Mouse (Mus musculus) macrophage (primary cell): ENCODE data around the gene Kcnh1. TPM values are rescaled to one million over a fixed set of nuclear protein-coding genes. Genes with fewer than 3 reads are reported as not detected.

ENCODE experiments used
- H3K27ac ChIP-seq: fragments of 350-480 bp; formaldehyde crosslinking; 2 replicates; pipeline ENCODE4 v1.9.0; 2021
- H3K36me3 ChIP-seq: fragments of 350-480 bp; formaldehyde crosslinking; 2 replicates; pipeline ENCODE4 v1.9.0; 2021; ENCODE audit errors: inconsistent target
- H3K4me3 ChIP-seq: fragments of 350-480 bp; formaldehyde crosslinking; 2 replicates; pipeline ENCODE4 v1.9.0; 2021; ENCODE audit errors: inconsistent target
- H3K79me2 ChIP-seq: fragments of 350-480 bp; formaldehyde crosslinking; 2 replicates; pipeline ENCODE4 v1.9.0; 2021; ENCODE audit errors: inconsistent target
- WGBS: methylation state at CpG from one replicate; pipeline ENCODE4 v1.1.7; 2026; ENCODE audit warnings: inconsistent platforms; ENCODE audit not compliant: missing documents; 5-methylcytosine and 5-hydroxymethylcytosine counted together
- polyA plus RNA-seq: library from polyadenylated mRNA; stranded (reverse); fragments of 250-400 nt; gene quantifications from 3 replicates; pipeline ENCODE4 v1.2.4, GENCODE M21; 2018; ENCODE audit warnings: inconsistent platforms
- total RNA-seq, 78 experiments: library from RNA; depleted of rRNA; stranded (reverse); fragments of 250-400 nt; gene quantifications; 1 replicate in 9 of 78; 2 replicates in 24 of 78; 3 replicates in 43 of 78; 4 replicates in 2 of 78; pipeline ENCODE4 v1.2.4; 2018; ENCODE audit warnings: inconsistent platforms in 56 of 78

Kcnh1 gene
- total RNA-seq (2018; cell fraction: chromatin; rRNA removed): not detected
- total RNA-seq (2018; cell fraction: cytosol; rRNA removed): not detected
- not detected for total RNA-seq (2018; cell fraction: nucleus; rRNA removed)
- not detected in 3 replicates for polyA plus RNA-seq

DNA sequence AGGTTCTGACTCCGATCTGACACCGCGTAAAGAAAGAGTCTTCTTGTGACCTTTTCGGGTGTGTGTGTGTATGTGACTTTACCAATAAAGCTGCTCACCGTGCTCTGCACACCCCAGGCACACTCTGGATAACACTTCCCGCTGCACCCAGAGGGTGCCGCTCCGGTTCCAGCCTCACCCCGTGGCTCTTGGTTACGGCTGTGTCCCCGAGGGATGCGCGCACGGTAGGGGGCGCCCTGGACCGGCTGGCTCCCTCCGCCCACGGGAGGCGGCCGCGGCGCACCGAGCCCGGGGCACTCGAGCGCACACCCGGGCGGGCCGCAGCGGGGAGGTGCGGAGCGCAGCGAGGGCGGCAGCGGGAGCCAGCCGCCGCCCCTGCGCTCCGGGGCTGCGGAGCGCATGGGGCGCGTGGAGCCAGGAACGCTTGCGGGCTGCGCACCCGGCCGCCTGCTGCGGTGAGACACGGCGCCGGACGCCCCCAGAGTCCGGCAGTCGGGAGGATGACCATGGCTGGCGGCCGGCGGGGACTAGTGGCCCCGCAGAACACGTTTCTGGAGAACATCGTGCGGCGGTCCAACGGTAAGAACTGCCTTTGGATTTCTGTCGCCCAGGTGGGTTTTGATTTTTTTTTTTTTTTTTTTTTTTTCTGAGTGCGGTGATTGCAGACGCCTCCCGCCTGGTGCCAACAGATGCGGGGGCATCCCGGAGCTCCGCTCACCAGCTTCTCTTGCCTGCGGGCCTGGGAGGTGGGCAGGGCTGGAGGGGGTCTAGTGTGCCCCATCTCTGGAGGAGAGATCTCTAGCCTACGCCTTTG, at the start of gene Kcnh1:
Gene Kcnh1, plus strand, starts transcription at position 267 of the 814 bp plus-strand sequence.
- WGBS: 5% methylated on average over 73 of the region's 73 CpGs
- no peak within 1 kb of the TSS for H3K4me3 ChIP-seq

DNA sequence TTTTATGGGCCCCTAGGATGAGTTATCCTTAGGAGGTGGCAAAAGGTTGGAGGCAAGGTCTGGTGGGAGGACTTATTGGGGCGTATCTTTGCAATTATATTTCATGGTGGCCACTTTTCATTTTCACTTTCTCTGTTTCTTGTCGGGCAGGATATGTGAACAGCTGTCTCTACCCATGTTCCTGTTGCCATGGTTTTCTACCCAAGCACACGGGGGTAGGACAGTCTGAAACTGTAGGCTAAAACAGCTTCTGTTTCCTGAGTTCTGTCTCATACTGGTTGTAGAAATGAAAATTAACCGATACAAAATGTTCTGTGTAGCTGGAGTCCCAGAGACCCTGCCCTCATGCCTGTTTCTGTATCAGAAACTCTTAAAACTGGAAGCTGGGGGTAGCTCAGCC, 39.4 kb upstream of the Kcnh1 start:
- H3K79me2 ChIP-seq: no peaks in the 10 kb centered on the region
- H3K27ac ChIP-seq: no peak overlapping the region
- 34% methylated on average over 4 of the region's 4 CpGs for whole genome bisulfite sequencing
- H3K36me3 ChIP-seq: no peaks in the 10 kb centered on the region
- H3K4me3 ChIP-seq: no peak overlapping the region

More for the DNA sequence above, at the start of gene Kcnh1:
- Histone ChIP-seq H3K79me2 (no peaks in the 10 kb centered on the region), H3K36me3 (no peaks in the 10 kb centered on the region), H3K27ac (no peak within 1 kb of the TSS)

DNA sequence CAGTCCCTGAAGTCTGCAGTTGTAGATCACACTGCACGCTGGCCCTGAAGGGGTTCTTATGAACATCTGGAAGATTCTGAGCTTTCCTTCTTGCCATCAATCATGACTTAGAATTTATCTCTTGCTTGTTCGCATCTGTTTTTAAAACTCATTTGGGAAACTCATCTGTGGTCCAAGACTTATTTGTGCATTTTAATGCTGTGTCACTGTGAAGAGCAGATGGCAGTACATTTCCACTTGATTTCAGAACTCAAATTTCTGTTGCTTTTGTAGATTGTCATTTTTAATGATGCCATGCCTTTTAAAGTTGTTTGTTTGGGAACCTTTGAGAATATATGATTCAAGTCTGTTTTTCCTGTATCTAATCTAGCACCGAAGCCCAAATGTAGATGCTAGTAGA, 19.1 kb upstream of the Kcnh1 start:
- Histone ChIP-seq H3K79me2 (no peaks in the 10 kb centered on the region), H3K27ac (no peak overlapping the region), H3K36me3 (no peaks in the 10 kb centered on the region), H3K4me3 (no peak overlapping the region)
- 92% methylated on average over 3 of the region's 3 CpGs for WGBS

DNA sequence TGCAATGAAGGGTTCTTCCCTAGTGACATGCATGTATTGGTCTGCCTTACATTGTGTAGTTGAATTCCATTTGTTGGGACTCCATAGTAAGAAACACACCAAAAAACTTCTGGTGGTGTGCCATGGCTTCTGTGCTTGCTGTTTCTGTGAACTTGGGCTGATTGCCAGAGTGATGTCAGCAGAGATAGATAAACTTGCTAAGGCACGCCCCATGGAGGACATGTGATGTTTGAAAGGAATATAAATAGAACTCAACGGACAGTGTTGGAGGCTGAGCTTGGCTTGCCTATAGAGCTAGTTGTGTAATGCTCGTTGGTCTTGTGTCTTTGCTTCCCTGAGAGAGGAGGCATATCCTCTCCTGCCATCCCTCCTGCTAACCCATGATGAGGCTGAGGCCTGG, 10.7 kb upstream of the Kcnh1 start:
- WGBS: 71% methylated on average over 3 of the region's 3 CpGs
- no peak overlapping the region for H3K4me3 ChIP-seq
- H3K27ac ChIP-seq: no peak overlapping the region
- H3K79me2 ChIP-seq: no peaks in the 10 kb centered on the region
- no peaks in the 10 kb centered on the region for H3K36me3 ChIP-seq

DNA sequence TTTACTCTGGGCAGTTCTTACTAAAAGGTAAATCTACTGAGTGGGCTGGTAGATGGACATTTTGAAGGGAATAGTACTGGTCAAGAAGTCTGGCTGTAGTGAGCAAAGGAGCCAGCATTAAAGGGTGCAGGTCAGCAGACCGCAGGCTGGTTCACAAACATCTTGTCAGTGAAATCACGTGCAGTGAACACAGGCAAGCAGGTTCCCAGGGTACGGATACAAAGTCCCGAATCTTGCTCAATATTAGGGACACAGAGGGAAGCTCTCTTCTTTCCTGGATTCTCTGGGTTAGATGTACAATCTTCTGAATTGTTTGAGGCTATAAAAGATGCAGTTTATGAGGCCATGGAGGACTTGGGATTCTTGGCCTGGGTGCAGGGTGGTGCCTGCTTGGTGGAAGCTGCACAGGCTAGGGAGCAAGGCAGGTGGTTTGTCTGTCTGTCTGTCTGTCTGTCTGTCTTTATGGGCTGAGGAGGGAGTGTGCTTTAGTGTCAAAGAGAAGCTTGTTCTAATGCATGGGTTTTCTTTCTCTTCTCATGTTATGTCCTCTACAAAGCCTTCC, 8.8 kb upstream of the Kcnh1 start:
- Histone ChIP-seq H3K27ac (no peak overlapping the region), H3K4me3 (no peak overlapping the region), H3K79me2 (no peaks in the 10 kb centered on the region), H3K36me3 (no peaks in the 10 kb centered on the region)
- 82% methylated on average over 4 of the region's 4 CpGs for WGBS

DNA sequence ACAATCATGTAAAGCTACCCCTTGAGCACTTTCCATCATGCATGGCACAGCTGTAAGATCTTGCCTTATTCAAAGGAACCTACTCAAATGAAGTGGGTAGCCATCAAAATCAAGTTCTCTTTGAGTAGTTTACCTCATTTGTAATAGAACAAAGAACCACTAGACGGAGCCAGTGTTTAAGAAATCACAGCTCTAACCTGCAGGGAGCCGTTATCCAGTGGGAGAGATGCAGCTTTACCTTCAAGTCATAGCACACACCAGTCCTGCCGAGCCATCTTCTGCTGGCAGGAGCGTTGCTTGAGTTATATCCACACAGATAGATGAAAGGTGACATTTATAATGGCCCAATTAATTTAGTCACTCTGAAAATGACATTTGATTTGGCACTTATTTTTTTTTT, 1.5 kb upstream of the Kcnh1 start:
- H3K4me3 ChIP-seq: no peak overlapping the region
- WGBS: 19% methylated on average over 4 of the region's 4 CpGs
- no peak overlapping the region for H3K27ac ChIP-seq
- H3K79me2 ChIP-seq: no peaks in the 10 kb centered on the region
- H3K36me3 ChIP-seq: no peaks in the 10 kb centered on the region

DNA sequence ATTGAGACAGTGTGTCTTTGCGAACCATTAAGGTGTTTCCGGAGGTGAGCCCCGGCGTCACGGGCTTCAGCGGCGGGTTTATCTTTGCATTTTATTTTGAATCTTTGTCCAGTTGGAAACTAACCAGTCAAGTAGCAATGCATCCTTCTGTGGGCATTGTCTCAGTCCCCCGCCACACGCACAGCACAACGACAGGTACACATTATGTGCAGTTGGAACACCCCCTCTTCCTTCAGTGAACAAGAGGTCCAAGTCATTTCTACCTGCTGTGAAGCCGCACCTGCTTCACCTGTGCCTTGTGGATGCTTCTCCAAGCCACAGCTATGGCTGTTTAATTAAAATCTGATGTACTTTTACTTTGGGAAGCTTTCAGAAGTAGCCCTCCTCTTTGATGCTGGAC, 803 bp upstream of the Kcnh1 start:
- H3K27ac ChIP-seq: no peak overlapping the region
- no peaks in the 10 kb centered on the region for H3K79me2 ChIP-seq
- WGBS: 86% methylated on average over 11 of the region's 11 CpGs

DNA sequence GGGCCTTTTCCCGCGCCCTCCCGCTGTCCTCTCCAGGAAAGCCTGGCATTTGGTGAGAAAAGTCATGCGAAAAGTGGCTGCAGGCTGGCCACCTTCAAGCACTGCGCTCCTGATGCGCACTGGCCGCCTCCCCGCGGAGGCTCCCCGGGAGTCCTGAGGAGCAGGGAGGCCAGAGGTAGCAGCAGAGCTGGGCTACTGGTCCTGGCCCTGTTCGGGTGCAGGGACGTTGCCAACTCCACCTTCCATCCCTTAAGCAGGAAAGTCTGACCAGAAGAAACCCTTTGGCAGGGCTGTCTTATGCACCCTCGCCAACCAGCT, 707 bp downstream of the Kcnh1 start:
- H3K79me2 ChIP-seq: no peaks in the 10 kb centered on the region
- no peak overlapping the region for H3K27ac ChIP-seq
- H3K36me3 ChIP-seq: no peaks in the 10 kb centered on the region
- 13% methylated on average over 13 of the region's 13 CpGs for WGBS
- no peak overlapping the region for H3K4me3 ChIP-seq

More for the DNA sequence above, 803 bp upstream of the Kcnh1 start:
- Histone ChIP-seq H3K36me3 (no peaks in the 10 kb centered on the region), H3K4me3 (no peak overlapping the region)

DNA sequence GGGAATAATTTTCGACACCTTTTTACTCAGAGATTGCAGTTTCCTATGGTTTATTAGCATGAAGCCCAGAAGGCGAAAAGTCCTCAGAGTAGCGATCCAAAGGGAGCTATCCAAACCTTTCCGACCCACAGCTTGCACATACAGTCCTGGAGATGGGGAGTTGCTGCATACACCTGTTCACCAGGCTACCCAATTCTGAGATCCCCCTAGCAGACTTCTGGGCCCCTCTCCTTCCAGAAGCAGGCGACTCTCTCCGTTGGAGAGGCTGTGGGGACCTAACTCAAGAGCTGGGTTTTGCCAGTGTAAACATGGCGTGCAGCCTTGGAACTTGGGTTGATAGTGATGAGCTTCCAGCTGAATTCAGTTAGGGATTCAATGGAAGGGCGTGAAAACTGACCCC, 1.3 kb downstream of the Kcnh1 start:
- H3K4me3 ChIP-seq: no peak overlapping the region
- H3K36me3 ChIP-seq: no peaks in the 10 kb centered on the region
- H3K27ac ChIP-seq: no peak overlapping the region
- 68% methylated on average over 8 of the region's 8 CpGs for WGBS
- H3K79me2 ChIP-seq: no peaks in the 10 kb centered on the region

DNA sequence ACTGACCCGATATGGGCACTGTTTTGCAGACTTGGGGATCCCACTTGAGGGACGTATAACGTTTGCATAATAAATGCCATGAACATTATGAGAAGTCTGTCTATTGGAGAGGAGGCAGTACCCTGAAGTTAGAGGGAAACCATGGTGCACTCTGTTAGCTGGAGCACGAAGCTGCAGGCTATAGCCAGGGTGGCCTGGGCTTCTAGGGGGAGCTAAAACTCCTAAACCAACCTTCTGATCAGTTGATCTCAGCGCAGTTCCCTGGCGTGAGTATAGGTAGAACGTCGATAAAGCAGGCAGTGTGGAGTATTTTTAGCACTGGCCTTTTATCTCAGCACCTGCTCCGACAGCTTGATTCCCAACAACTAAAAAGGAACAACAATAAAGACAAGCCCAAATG, 2.1 kb downstream of the Kcnh1 start:
- Histone ChIP-seq H3K36me3 (no peaks in the 10 kb centered on the region), H3K27ac (no peak overlapping the region), H3K79me2 (no peaks in the 10 kb centered on the region), H3K4me3 (no peak overlapping the region)
- WGBS: 76% methylated on average over 9 of the region's 9 CpGs

DNA sequence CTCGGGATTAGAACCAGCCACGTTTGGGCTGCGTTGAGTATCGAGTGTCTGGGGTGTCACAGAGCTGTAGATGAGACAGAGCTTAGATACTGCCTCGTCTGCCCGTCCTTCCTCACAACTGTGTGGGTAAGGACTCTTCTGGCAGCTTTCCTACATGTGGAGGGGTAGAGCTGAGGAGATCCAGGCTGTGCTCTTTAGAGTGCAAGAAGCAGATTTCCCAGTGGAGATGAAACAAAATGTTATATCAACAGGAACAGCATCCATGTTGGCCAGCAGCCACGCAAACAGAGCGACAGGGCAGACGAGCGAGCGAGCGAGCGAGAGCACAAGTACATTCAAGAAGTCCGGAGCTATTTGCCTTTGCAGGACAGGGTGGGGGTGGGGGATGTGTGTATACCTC, 3.1 kb downstream of the Kcnh1 start:
- 89% methylated on average over 14 of the region's 14 CpGs for WGBS
- H3K36me3 ChIP-seq: no peaks in the 10 kb centered on the region
- no peak overlapping the region for H3K4me3 ChIP-seq
- H3K79me2 ChIP-seq: no peaks in the 10 kb centered on the region
- H3K27ac ChIP-seq: no peak overlapping the region

DNA sequence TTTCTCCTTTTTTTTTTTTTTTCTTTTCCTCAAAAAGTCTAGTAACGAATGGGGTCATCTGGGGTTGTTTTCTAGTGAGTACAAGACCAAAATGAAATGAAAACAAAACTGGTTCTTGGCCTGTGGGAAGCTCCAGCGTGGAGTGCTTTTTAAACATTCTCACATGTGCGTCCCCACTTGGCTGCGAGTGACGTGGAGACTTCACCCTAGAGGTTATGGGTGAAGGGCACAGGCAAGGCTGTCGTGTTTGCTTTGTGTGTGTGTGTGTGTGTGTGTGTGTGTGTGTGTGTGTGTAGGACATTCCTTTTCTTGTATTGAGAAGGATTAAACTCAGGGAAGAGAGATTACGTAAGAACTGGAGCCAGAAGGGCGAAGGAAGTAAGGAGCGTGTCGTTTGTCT, 6.9 kb downstream of the Kcnh1 start:
- no peaks in the 10 kb centered on the region for H3K36me3 ChIP-seq
- H3K79me2 ChIP-seq: no peaks in the 10 kb centered on the region
- H3K4me3 ChIP-seq: no peak overlapping the region
- H3K27ac ChIP-seq: no peak overlapping the region
- WGBS: 66% methylated on average over 10 of the region's 10 CpGs

DNA sequence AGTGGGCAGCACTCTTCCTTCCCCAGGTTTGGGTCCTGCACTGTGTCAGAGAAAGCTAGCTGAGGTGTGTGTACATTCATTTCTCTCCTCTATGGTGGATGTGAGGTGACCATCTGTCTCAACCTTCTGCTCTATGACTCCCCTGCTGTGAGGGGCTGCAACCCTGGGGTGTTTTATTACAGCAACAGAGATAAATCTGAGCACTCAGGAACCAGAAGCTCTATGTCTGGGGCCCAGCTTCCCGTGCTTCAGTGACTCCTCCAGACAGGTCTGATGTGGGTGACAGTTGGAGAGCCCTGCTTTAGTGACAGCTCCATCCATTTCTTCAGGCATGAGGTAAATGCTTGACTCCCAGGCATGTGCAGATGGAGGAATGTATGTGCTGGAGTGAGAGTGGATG, 12.4 kb downstream of the Kcnh1 start:
- WGBS: 22% methylated on average over 1 of the region's 1 CpGs
- Histone ChIP-seq H3K79me2 (no peaks in the 10 kb centered on the region), H3K36me3 (no peaks in the 10 kb centered on the region), H3K27ac (no peak overlapping the region), H3K4me3 (no peak overlapping the region)

DNA sequence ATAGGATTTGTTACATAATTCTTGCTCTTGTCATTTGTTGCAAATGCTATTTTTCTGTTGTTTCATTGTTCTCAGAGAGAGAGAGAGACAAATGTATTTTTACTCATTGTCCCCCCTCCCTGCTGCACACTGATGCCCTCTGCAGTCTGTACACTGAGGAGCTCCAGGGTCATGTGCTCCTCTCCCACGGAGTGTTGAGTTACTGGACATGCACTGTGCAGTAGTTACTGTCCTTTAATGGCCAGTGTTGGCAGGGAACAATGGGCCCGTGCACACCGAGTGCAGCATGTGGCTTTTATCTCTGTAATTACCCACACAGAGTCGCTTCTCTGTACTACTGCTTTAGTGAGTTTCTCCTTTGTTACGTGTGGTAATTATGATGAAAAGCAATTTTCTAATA, 17.4 kb downstream of the Kcnh1 start:
- no peaks in the 10 kb centered on the region for H3K79me2 ChIP-seq
- H3K4me3 ChIP-seq: no peak overlapping the region
- WGBS: 78% methylated on average over 5 of the region's 5 CpGs
- no peaks in the 10 kb centered on the region for H3K36me3 ChIP-seq
- no peak overlapping the region for H3K27ac ChIP-seq

DNA sequence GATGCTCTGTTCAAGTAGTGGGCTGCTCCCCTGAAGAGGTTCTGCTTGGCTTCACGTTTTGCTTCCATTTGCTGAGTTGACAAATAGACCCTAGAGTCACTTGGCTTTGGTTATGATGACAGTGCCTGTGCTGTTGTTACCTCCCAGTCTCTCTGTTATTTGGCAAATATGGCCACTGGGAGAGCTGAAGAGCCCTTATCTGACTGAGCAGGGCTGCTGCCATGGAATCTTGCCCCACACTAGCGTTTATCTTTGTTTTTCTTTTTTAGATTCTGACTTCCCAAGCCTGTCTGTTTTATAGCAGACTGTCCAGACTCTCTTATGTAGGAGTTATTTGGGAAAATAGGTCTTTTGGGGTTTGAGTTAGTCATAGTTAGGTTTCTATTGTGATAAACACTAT, 21.9 kb downstream of the Kcnh1 start:
- 75% methylated on average over 2 of the region's 2 CpGs for WGBS

More for the DNA sequence above, 21.9 kb downstream of the Kcnh1 start:
- H3K4me3 ChIP-seq: no peak overlapping the region
- H3K79me2 ChIP-seq: no peaks in the 10 kb centered on the region
- no peaks in the 10 kb centered on the region for H3K36me3 ChIP-seq
- H3K27ac ChIP-seq: no peak overlapping the region
